Mouse (Mus musculus) right cerebral cortex, adult 18-20 months (tissue): ENCODE measurements at regions not wholly inside any gene's neighbourhood (a gene's known extent, or its start where the extent isn't known, plus 50 kb on each side); places are given as distances from the start of the nearest gene placed in this dataset.
A peak's percentile ranks its signal among the peaks of the same experiment; 100 is the strongest.
"Not testable (repeated sequence)": the region's sequence is repeated elsewhere in the genome, so short reads cannot be mapped to it uniquely, and the experiment has no call there.

ENCODE experiments used
- DNase-seq: peaks from one replicate; pipeline ENCODE4 v3.0.0; 2022; ENCODE audit warnings: mixed read lengths

- DNase-seq: no peak
Measured at GRCm38 (mm10) chr8:113489436-113490107, 145.8 kb upstream of the Mon1b start.

- no peak for DNase-seq
Measured at GRCm38 (mm10) chr8:113490891-113491290, 144.5 kb upstream of the Mon1b start.

GRCm38 (mm10) chr8:113496896-113497295 is 138.5 kb upstream of the Mon1b start:
- DNase-seq: peak; percentile 5

- DNase-seq: no peak
Measured at GRCm38 (mm10) chr8:113502671-113503070, 132.7 kb upstream of the Mon1b start.

- DNase-seq: no peak
Measured at GRCm38 (mm10) chr8:113512856-113513255, 122.5 kb upstream of the Mon1b start.

- DNase-seq: no peak
Measured at GRCm38 (mm10) chr8:113513886-113514730, 121.3 kb upstream of the Mon1b start.

- DNase-seq: not testable (repeated sequence)
Measured at GRCm38 (mm10) chr8:113514731-113515375, 120.5 kb upstream of the Mon1b start.

GRCm38 (mm10) chr8:113516176-113516575 is 119.2 kb upstream of the Mon1b start:
- DNase-seq: no peak

- DNase-seq: no peak
Measured at GRCm38 (mm10) chr8:113517912-113518311, 117.5 kb upstream of the Mon1b start.

- no peak for DNase-seq
Measured at GRCm38 (mm10) chr8:113523561-113523960, 111.8 kb upstream of the Mon1b start.

- DNase-seq: no peak
Measured at GRCm38 (mm10) chr8:113531116-113531665, 104.2 kb upstream of the Mon1b start.

- DNase-seq: no peak
Measured at GRCm38 (mm10) chr8:113532881-113533280, 102.5 kb upstream of the Mon1b start.

- DNase-seq: no peak
Measured at GRCm38 (mm10) chr8:113541437-113541836, 94.0 kb upstream of the Mon1b start.

- DNase-seq: no peak
Measured at GRCm38 (mm10) chr8:113542082-113542481, 93.3 kb upstream of the Mon1b start.

GRCm38 (mm10) chr8:113542713-113543112 is 92.7 kb upstream of the Mon1b start:
- DNase-seq: no peak

- DNase-seq: no peak
Measured at GRCm38 (mm10) chr8:113549200-113549599, 86.2 kb upstream of the Mon1b start.

GRCm38 (mm10) chr8:113551454-113552273 is 83.7 kb upstream of the Mon1b start:
- DNase-seq: no peak

GRCm38 (mm10) chr8:113552826-113553225 is 82.6 kb upstream of the Mon1b start:
- peak; percentile 21 for DNase-seq

- no peak for DNase-seq
Measured at GRCm38 (mm10) chr8:113554700-113555455, 80.5 kb upstream of the Mon1b start.

GRCm38 (mm10) chr8:113556994-113557393 is 78.4 kb upstream of the Mon1b start:
- no peak for DNase-seq

- no peak for DNase-seq
Measured at GRCm38 (mm10) chr8:113581098-113581497, 54.3 kb upstream of the Mon1b start.

- no peak for DNase-seq
Measured at GRCm38 (mm10) chr8:113581704-113582103, 53.7 kb upstream of the Mon1b start.
